Mouse (Mus musculus) frontal cortex, adult (tissue): ENCODE measurements around the gene Vps29.
"Not testable (repeated sequence)": the region's sequence is repeated elsewhere in the genome, so short reads cannot be mapped to it uniquely, and the experiment has no call there.

Experiments
- ATAC-seq: cut with Nextera tagmentation; 2 replicates; pipeline ENCODE4 v1.9.2; 2017; ENCODE audit warnings: mild to moderate bottlenecking, moderate library complexity, mixed read lengths; ENCODE audit not compliant: low TSS enrichment

Gene Vps29

DNA sequence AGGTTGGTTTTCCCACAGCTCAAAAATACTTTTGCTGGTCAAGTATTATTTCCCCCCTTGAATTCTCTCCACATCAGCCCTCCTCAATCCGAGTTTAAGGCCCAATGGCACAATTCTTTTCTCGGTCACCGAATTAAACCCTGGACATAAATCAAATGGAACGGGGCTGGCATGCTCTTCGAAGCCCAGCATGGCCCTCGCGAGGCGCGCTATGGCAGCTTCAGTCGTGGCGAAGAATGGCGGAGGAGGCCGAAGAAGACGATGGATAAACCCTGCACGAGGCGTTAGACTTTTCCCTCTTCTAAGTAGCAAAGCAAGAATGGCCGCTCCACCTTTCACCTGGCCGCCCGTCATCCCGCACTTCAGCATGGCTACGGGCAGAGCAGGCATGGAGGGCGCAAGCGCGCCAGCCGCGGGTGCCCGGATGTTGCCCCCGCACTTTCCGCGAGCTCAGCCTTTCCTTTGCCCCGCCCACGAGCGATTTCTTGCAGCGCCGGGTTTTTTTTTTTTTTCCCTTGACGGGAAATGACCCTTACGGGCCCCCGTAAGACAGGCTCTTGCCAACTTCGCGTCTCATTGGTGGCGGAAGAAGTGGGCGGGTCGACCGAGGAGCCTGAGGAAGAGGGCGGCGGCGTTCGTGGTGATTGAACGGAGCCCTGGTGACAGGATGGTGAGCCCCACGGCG lies at the start of gene Vps29, which contains the start of gene Rad9b:
Gene Vps29 (plus strand): TSS at position 563 of the 685 bp plus-strand sequence.
Gene Rad9b (minus strand): TSS at position 427 of the 685 bp plus-strand sequence.
- ATAC-seq, result peak; percentile 90

DNA sequence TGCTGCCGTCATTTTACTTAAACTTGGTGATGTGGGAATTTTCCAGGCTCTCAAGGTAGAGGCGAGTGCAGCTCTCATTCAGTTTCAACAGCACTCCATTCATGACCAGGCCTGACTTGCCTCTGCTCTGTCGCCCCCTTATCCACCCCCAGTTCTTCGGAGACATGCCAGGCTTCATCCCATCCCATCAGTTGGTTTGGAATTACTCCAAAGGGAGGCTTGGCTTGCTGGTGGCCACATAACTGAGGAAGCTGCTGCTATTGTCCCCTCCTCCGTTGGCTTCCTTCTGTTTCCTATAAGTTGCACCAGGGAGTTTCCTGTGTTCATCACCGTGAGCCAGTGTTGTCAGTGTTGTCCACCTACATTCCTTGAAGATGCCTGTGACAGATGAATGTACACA lies 49.6 kb upstream of the Vps29 start:
- ATAC-seq, result no peak

DNA sequence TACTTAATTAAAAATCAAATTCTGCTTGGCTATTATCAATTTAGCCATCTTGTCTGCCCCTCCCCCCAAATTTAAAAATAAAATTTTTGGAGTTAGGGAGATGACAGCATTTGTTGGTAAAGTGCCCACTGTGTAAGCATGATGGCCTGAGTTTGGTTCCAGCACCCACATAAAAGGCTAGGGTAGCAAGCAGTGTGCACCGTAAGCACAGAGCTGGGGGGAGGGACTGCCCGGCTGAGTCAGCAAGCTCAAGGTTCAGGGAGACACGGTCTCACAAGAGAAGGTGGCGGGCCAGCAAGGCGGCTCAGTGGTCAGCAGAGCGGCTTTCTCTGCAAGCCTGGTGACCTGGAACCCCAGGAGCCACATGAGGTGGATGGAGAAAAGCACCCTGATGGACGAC lies 48.7 kb upstream of the Vps29 start:
- no peak for ATAC-seq

DNA sequence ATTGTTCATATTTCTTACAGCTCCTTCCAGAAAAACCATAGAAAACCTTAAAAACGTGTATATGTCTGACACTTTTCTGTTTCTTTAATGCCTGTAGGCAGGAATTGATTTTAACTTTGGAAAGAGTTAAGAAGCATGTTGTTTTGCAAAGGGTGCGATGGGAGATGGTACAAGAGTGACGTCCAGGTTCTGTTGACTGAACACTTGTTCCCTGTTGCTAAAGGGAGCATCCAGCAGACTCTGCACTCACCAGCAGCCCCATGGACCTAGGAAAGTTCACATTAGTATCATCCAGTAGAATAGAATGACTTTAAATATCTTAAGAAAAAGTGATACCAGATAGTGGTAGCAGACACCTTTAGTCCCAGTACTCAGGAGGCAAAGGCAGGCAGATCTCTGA lies 47.6 kb upstream of the Vps29 start:
- ATAC-seq, result no peak

DNA sequence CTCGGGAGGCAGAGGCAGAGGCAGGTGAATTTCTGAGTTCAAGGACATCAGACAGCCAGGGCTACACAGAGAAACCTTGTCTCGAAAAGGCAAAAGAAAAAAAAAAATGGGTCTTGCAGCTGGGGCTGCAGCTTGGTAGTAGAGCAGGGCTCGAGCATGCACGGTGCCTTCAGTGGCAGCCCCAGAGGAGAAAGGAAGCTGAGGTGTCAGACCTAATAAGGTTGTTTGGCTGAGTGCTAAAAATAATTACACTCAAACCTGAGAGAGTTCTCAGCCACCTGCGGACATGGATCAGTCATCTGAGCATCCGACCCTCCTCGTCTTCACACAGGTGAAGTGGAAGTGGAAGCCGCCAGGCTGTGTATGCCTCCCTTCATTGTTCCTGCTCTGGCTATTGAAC lies 43.5 kb upstream of the Vps29 start:
- no peak for ATAC-seq

DNA sequence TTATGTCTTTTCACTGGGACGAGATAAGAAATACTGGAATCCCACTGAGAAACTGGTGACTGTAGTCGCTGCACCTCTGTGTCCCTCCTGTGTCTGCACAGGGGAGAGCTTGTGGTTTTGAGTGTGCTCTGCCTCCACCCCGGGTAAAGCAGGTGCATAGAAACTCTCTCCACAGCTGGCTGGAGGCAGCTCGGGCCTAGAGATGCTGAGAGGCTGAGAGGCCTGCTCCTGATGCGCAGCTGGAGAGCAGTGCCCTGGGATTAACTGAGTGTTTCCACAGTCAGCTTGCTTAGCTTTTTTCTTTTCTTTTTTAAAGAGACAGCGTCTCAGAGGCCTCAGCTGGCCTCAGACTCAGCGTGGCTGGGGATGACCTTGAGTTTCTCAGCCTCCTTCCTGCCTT lies 42.5 kb upstream of the Vps29 start:
- no peak for ATAC-seq

DNA sequence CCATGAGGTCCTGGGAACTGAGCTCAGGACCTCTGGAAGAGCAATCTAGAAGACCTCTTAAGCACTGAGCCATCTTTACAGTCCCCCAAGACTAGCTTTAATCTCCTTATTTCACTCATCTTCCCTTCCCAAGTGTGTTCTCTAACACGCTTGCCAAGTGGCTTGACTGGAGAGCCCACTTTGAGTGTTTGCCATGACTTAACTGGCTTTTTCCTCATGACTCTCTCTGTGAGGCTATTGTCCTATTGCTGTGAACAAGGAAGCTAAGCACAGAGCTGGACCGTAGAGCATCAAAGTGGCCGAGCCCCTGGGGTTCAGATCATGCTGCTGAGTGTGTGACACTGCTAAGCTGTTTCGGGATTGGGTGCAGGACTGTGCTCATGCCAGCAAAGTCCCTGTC lies 41.8 kb upstream of the Vps29 start:
- ATAC-seq, result no peak

DNA sequence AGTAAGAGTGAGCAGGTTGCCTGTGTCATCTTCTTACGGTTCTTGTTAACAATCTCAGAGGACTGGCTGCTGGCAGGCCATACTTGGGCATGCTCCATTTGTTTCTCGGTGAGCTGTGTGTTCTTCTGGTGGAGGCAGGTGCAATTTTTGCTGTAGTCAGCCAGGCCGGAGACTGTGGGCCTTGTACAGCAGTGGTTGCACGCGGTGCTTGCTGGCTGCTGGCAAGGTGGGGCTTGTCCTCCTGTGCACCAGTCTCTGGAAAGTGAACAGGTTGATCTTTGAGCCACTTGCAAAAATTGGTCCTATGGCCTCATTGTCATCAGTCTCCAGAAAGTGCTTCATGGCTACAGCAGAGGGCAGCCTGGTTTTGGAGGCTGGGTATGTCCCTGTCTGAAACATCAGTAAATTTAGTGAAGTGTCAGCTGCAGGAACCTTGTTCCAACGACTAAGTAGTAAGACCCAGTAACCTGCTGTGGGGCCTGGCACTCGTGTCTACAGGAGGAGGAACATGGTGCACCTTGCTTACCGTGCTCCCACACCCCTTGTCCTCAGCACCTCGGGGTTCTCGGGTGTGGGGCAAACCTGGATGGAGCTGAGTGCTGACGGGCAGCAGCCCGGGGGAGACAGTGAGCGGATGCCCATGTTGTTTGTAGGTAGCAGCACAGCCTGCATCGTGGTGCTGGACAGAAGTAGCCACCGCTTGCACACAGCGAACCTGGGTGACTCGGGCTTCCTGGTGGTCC lies 41.1 kb upstream of the Vps29 start:
- ATAC-seq, result no peak

DNA sequence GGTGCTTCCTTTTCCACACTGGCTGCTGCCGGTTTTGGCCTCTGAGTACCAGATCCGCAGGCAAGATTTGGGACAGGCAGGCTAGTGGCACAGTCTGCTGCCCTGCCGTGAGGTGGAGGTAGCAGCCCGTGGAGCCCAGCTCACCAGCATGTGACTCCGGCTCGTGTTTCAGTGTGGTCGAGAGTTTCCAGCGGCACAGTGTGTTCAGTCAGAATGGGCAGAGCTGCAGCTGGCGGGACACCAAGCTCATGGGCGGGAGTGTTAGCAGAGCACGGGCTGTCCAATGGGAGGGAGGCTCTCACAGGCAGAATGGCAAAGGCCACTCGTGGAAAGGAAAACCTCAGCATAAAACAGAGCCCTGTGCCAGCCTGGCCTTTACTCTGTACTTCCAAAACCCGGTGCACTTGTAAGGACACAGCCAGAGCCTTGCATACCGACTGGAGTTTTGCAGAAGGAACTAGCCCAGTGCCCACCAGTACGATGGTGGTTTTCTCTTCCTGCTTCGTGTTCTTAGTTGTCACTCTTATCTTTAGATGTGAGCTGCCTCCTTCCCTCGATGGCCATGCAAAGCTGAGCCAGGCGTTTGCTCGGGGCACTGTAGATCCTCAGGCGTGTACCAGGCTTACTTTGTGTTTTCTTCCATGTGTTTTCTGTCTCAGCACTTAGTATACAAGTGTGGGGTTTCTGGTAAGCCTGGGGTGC lies 39.1 kb upstream of the Vps29 start:
- peak; percentile 85 for ATAC-seq

DNA sequence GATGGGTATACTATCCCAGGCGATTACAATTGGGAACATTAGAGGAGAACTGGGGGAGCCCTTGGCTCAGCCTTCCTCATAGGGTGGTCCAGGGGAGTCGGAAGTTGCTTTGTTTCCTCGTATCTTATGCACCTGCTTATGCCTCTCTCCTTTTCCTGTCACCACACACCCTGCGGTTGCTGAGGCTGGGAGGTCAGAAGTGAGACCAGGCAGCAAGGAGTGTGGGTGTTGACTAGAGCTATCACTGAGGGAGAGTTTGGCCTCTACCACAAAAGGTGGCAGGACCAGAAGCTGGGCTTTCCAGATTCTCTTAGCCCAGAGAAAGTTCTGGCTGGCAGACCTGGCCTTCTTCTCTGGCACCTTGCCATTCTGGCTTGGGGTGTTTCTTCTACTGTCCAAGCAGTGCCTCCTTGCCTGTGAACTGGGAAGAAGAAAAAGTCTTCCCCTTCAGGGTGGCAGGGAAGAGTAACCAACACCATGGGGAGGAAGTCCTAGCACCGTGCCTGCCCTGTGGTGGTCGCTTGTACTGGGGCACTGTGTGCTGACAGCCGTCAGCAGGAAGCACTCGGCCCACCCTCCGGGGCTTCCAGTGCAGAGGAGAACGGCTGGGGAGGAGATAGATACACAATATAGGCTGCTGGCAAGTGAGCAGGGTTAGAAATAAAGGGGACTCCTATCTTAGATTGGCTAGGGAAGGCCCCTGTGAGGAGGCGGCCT lies 36.7 kb upstream of the Vps29 start:
- ATAC-seq, result no peak

DNA sequence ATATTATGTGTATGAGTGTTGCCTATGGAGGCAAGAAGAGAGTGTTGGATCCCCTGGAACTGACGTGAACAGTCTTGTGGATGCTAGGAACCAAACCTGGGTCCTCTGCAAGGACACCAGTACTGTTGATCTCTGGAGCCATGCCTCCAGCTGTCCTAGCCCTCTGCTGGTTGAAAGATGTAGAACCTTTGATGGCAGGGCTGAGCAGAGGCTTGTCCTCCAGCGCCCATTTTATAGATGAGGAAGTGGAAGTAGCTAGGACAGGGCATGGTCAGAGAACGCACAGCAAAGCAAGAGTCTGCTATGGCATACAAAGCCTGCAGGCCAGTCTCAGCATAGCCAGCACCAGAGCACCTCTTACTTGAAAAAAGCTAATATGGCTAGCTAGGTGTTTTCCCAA lies 36.1 kb upstream of the Vps29 start:
- ATAC-seq, result no peak

DNA sequence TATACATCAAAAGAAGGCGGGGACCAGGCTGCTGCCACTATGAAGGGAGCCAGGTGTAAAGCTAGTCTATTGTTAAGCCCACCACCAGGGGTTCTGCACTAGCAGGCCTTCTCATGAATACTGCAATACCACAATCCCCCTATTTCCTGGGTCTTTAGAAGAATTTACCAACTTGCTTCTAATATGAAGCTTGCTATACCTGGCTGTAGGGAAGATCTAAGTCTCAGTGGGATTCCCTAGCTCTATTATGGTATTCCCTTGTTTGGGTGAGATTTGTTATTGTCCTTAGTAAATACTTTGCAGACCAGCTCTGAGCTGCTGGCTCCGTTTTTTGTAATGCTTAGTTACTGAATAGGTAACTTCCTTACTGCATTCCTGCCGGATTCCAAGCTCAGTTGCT lies 35.2 kb upstream of the Vps29 start:
- ATAC-seq, result not testable (repeated sequence)

DNA sequence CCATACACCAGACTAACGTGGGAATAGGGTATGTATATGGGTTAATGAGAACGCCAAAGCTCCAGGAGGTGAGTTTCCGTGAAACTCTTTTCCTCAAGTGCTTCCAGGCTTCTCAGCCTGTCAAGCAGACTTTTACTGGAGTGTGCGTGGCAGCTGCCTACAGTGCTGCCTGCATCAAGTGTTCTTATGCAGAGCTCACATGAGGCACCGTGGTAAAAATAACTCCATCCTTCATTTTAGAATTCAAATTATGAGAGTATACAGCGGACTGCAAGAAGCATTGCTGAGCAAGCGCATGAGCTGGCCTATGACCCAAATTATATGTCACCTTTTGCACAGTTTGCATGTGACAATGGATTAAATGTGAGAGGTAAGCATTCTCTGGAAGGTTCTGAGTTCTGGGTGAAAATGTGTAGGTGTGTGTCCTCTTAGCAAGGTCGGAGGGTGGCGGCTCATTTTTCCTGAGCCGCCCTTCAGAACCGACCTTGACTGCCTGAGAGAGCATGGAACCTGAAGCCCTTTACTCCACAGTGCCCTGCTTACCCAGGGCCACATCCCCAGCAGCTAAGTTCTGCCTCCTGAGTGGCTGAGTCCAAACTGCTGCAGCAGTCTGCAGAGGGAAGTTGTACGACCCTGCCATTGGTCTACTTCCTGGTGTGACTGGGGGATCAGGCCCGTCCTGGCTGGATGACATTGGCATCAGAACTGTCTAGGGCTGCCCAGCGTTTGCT lies 34.5 kb upstream of the Vps29 start:
- ATAC-seq, result peak; percentile 44; the same call in 1 of the 2 replicates

DNA sequence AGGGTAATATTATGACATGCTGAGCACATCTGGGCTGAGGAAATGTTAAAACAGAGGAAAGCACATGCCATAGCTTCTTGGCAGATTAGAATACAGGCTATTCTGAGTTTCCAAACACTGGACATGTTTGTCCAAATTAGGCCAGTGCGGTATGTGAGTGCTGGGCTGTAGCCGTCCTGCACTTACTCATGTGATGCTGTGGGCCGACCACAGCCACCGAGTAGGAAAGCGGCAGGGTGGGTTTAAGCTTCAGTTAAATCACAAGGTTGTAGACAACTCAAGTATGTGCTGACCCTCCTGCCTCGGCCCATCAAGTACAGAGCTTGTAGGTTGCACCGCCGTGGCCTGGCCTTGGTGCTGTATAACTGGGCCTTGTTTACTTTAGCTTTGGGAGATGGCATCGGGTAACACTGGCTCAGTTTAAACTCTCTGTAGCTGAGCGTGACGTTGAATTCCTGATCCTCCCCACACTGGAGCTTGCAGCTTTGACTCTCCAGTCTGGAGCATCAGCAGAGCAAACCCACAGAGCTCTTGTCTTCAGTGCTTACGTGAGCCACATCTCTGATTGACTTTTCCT lies 33.9 kb upstream of the Vps29 start:
- no peak for ATAC-seq

DNA sequence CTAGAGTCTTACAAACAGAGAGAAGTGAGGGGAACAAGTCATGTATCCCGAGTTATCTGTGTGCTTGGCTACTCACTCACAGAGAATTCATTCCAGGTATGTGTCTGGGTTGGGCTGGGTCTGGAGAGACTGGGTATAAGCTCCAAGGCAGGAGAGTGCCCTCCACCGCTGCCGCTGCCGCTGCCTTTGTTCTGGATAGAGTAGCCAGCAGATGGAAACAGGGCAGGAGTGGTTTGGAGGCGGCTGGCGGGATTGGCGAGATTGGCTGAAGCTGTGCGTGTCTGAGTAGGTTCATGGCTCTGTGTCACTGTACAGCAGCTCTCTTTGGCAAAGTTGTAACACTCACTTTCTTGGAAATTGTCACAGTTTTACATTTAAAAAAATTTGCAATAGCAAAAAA lies 30.6 kb upstream of the Vps29 start:
- no peak for ATAC-seq

DNA sequence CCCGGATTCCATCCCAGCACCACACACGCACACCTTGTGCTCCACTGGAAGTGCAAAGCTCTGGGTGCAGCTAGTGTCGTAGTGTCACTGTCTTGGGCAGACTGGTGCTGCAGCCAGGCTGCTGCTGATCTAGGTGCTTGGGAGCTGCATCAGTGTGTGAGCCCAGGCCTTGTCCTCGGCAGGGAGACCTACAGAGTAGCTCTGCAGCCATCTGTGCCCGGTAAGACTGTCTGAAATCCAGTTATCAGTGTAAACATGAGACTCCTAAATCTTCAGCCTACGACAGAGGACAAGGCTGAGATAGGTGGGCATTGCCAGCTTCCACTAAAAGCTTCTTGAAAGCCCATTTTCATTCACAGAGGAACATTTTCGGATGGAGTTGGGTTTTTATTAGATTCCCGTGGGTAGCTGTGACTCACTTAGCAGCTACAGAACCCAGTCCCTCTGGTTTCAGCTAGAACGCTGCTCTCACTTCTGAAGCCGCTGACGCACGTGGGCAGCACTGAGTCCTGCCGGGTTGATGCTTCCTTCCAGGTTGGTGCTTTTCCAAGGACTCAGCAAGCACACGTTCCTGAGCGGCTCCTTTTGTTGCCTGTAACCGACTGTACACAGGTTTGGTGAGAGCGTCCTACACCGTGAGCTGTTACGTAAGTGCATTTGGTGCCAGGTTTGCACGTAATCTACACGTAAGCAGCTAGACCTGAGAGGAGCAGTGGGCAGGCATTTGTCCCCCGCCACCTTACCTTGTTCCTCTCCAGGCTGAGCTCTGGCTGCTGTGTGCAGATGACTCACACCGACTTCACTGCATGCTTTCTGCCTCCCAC lies 29.3 kb upstream of the Vps29 start:
- ATAC-seq, result peak; percentile 89

DNA sequence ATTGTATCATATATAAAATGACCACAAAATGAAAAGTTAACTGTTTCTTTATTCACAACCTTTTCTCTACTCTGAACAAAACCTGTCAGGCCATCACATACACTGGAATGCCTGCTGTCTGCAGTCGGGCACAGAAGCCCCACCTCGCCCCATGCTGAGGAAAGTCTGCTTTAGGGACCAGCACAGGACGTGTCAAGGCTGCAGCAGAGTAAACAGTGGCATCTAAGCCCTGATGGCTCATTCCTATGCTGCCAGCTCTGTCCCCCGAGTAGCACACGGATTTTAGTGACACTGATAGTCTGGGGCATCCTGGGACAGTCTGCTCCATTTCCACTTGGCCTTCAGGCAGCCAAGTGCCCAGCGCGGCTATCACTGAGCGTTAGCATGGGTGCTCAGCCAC lies 28.7 kb upstream of the Vps29 start:
- ATAC-seq, result no peak

DNA sequence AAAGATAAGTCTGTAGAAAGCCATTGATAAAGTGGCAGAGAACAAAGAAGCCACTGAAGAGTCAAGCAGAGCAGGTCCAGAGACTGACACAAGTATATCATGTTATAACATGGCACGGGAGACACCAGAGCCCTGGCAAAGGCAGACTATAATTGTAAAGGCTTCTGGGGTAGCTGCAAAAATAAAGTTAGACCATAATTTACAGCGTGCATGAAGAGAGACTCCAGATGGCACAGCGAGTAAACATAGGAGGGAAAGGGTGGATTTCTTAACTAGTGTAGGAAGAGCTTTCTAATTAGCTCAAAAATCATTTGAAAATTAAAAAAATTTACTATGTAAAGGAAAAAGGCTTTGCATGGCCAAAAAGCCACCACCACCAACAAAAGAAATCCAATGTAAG lies 26.9 kb upstream of the Vps29 start:
- ATAC-seq, result no peak

DNA sequence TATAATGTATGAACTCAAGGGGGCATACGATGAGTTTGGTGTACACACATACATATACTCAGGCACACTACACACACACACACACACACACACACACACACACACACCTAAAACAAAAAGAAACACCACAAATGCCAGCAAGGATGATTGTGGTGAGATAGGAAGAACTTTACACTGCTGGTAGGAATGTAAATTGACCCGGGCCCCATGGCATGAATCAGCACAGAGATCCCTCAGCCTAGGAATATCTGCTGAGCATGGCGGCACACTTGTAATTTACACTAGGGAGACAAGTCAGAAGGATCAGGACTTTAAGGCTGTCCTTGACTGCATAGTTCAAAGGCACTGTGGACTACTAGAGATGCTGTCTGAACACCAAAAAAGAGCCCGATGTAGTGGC lies 23.9 kb upstream of the Vps29 start:
- ATAC-seq, result no peak

DNA sequence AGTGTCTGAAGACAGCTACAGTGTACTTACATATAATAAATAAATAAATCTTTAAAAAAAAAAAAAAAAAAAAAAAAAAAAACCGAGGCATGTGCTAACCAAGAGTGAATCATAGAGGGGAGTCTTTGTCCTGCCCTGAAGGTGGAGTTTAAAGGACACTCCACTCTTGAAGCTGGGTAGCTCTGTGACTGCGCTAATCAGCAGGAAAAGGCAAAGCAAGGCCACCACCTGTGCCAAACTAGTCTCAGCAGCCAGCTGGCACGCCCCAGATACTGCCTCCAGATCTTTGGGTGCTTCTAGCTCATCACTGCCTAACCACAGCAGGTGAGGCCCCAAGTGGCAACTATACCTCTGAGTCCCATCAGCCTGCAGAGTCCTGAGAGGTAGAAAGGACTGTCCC lies 19.5 kb upstream of the Vps29 start:
- ATAC-seq, result no peak
